Mouse (Mus musculus) liver, adult 2 months (tissue): ENCODE results near the gene Pomt2. TPM values are rescaled to one million over a fixed set of nuclear protein-coding genes. Genes with fewer than 3 reads are reported as not detected.

ENCODE experiments used
- DNase-seq: peaks from one replicate; pipeline ENCODE4 v3.0.0-alpha.2; 2011; ENCODE audit warnings: low read depth, low spot score; ENCODE audit errors: extremely low read depth
- H3K27ac ChIP-seq: fragments of 200-500 bp; replicated peaks from 2 replicates; pipeline ENCODE4 v1.5.1; 2012; ENCODE audit warnings: low read depth, mild to moderate bottlenecking, control low read depth, inconsistent platforms, low read length; ENCODE audit not compliant: insufficient read depth
- H3K27me3 ChIP-seq: fragments of 200-500 bp; 2 replicates; pipeline ENCODE4 v1.6.1; 2012; ENCODE audit warnings: mild to moderate bottlenecking, moderate library complexity, low read length, inconsistent platforms; ENCODE audit not compliant: control insufficient read depth, insufficient read depth
- H3K36me3 ChIP-seq: fragments of 200-500 bp; 2 replicates; pipeline ENCODE4 v1.6.1; 2012; ENCODE audit warnings: low read length, inconsistent platforms; ENCODE audit not compliant: control insufficient read depth, insufficient read depth
- H3K4me1 ChIP-seq: fragments of 200-500 bp; 2 replicates; pipeline ENCODE4 v1.6.1; 2011; ENCODE audit warnings: low read length; ENCODE audit not compliant: control insufficient read depth, insufficient read depth
- H3K4me3 ChIP-seq: fragments of 200-500 bp; 2 replicates; pipeline ENCODE4 v1.5.1; 2011; ENCODE audit warnings: low read depth, mild to moderate bottlenecking, control low read depth, low read length, moderate library complexity; ENCODE audit not compliant: insufficient read depth
- H3K79me2 ChIP-seq: fragments of 200-500 bp; 2 replicates; pipeline ENCODE4 v1.6.1; 2012; ENCODE audit warnings: inconsistent platforms, mild to moderate bottlenecking, low read length, moderate library complexity; ENCODE audit not compliant: control insufficient read depth, insufficient read depth
- H3K9ac ChIP-seq: fragments of 200-500 bp; 2 replicates; pipeline ENCODE4 v1.6.1; 2012; ENCODE audit warnings: low read depth, mild to moderate bottlenecking, control low read depth, inconsistent platforms, low read length
- CTCF ChIP-seq: fragments of 200-500 bp; IDR thresholded peaks from 2 replicates; pipeline ENCODE4 v1.5.1; 2011; ENCODE audit warnings: low read depth, low read length, control low read depth
- POLR2A ChIP-seq: fragments of 200-500 bp; IDR thresholded peaks from 2 replicates; pipeline ENCODE4 v1.6.1; 2011; ENCODE audit warnings: low read length, control low read depth; ENCODE audit not compliant: insufficient read depth; ENCODE audit errors: extremely low read depth
- WGBS: fragments of 180-500 bp; shearing (Covaris S2); methylation state at CpG from one replicate; pipeline ENCODE4 v1.1.7; 2018; 5-methylcytosine and 5-hydroxymethylcytosine counted together
- polyA plus RNA-seq: library from polyadenylated mRNA; depleted of rRNA; stranded (reverse); fragments of >200 nt; gene quantifications from 2 replicates; pipeline ENCODE4 v1.2.3, GENCODE M21; 2012
- total RNA-seq: library from RNA; depleted of rRNA; stranded (reverse); fragments of >200 nt; gene quantifications from 2 replicates; pipeline ENCODE4 v1.2.3, GENCODE M21; 2014

Gene Pomt2
- total and polyA plus RNA-seq, 2 experiments = 11.6 to 14.7 TPM

DNA sequence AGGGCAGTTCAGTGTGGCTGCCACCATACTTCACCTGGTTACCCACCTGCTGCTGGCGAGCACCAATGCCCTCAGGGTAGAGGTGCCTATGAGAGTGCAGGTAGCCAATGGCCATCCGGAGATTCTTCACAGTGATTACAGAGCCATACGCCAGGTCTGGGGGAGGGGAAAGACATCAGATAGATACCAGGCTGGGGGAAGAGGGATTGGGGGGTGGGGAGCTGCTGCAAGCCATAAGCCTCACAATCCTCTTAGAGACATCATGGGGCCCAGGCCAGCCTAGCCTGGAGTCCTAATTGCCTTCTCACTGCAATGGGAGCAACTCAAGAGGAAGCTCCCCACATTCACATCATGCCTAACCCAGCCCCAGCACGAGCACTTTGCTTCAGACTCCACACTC is 20.5 kb downstream of the Pomt2 start:
- H3K27me3 ChIP-seq = no peaks in the 10 kb centered on the region
- H3K9ac ChIP-seq = no peak overlapping the region
- no peak for DNase-seq
- H3K4me3 ChIP-seq = no peak overlapping the region
- peaks cover 19% of the 10 kb centered on the region; the same call in 1 of the 2 replicates for H3K36me3 ChIP-seq
- 88% methylated on average over 4 of the region's 4 CpGs for WGBS
- H3K79me2 ChIP-seq = no peaks in the 10 kb centered on the region
- TF ChIP-seq POLR2A (no peak), CTCF (no peak)
- no peak overlapping the region for H3K27ac ChIP-seq
- no peaks in the 10 kb centered on the region for H3K4me1 ChIP-seq

DNA sequence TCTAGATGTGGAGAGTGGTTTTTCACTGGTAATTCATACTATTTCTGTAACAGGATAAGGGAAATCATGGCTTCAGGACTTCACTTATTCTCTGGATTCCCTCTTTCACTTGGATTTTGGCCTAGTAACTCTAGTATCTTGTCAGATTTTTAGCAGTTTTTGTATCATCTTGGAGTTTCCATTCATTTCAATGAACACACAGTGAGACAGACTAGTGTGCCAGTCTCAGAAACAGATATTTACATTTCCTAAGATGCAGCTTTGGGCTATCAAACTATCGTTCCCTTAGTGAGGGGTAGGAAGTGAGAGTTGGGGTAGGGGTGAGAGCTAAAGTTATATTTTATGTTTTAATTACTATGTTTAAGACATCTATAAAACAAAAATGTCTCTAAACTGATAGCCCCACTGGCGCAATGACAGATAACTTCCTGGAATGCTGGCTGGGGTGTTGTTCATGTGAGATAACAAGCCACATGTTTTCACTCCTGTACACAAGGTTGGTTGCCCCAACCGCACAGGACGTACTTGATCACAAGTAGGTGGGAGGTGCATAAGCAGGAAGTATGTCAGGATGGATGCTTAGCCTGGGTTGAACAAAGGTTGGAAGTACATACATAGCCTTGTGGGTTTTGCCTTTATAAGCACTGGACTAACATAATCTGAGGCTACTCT is 25.7 kb downstream of the Pomt2 start:
- no peaks in the 10 kb centered on the region for H3K27me3 ChIP-seq
- peaks cover 42% of the 10 kb centered on the region for H3K36me3 ChIP-seq
- H3K9ac ChIP-seq = no peak overlapping the region
- no peaks in the 10 kb centered on the region for H3K79me2 ChIP-seq
- 91% methylated on average over 4 of the region's 4 CpGs for WGBS
- no peak overlapping the region for H3K27ac ChIP-seq
- no peak for TF ChIP-seq POLR2A
- TF ChIP-seq CTCF = no peak
- no peak for DNase-seq
- no peaks in the 10 kb centered on the region for H3K4me1 ChIP-seq
- H3K4me3 ChIP-seq = no peak overlapping the region

DNA sequence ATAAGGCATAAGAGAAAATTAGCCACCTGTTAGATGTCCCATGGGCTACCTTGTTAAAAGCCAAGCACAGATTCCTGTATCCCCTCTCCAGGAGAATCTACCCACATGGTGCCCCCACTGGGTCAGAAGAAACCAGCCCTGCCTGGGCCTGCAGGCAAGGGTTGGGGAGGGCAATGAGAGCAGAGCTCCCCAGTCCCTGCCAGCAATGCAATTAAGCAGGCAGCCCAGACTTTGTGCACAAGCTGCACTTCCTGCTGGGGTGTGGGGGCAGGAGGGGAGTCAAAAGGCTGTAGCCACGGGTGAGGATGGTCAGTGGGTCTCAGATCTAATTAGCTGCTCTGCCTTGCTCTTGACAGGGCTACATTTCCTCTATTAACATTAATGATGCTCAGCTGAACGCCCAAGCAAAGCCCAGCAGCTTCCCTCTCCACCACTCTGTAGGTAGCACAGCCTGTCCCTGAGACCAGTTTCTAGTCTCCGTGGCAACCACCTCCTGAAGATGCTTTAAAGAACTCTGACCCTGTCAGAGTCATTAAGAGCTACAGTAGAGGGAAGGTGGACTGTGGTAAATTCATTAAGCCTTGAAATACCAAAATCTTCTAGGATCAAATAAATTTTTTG is 40.3 kb downstream of the Pomt2 start:
- no peak for DNase-seq
- Histone ChIP-seq H3K27ac (no peak overlapping the region), H3K36me3 (peaks cover 2% of the 10 kb centered on the region; the same call in 1 of the 2 replicates), H3K4me1 (no peaks in the 10 kb centered on the region), H3K9ac (no peak overlapping the region), H3K79me2 (no peaks in the 10 kb centered on the region), H3K27me3 (no peaks in the 10 kb centered on the region), H3K4me3 (no peak overlapping the region)
- TF ChIP-seq CTCF (no peak), POLR2A (no peak)
- 73% methylated on average over 3 of the region's 3 CpGs for WGBS

DNA sequence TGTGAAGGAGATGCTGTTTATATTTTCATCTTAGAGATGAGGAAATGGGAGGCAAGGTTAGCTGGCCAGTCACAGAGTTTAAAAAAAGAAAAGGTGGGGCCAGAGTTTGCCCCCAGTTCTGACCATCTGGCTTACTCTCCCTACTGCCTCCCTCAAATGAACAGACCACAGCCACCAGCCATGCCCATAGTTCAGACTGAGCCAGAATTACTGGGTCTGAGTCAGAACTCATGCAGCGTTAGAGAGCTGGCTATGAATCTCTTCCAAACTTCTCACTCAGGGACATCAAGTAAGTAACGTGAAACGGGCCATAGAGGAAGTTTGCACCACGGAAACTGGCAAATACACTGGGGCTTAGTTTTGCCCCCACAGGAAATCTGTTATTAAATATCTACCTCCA is 43.0 kb downstream of the Pomt2 start:
- WGBS = 88% methylated on average over 4 of the region's 4 CpGs
- DNase-seq = no peak
- no peak overlapping the region for H3K9ac ChIP-seq

DNA sequence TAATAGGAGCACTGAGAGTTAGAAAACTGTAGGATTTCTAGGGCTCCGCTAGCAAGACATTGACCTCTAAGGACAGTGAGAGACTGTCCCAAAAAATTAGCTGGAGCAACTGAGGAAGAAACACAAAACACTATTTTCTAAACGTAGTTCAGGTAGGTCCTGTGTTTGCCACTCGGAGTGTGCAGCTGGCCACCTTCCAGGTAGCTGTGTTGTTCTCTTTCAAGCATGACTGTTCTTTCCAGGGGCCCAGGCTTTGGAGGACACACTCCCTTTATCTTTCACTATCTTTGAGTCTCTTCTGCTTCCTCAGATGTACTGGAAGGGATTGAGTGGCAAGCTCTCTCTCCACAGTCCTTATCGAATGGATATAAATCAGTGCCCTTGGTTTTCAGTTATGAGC is 44.3 kb downstream of the Pomt2 start:
- 87% methylated on average over 4 of the region's 4 CpGs for WGBS
- TF ChIP-seq CTCF (no peak), POLR2A (no peak)
- Histone ChIP-seq H3K4me3 (no peak overlapping the region), H3K27ac (no peak overlapping the region), H3K27me3 (peaks cover 7% of the 10 kb centered on the region; the same call in 1 of the 2 replicates), H3K4me1 (no peaks in the 10 kb centered on the region; the same call in 1 of the 2 replicates), H3K79me2 (no peaks in the 10 kb centered on the region), H3K9ac (no peak overlapping the region), H3K36me3 (no peaks in the 10 kb centered on the region; the same call in 1 of the 2 replicates)
- DNase-seq = no peak

More for the DNA sequence above, 43.0 kb downstream of the Pomt2 start:
- peaks cover 7% of the 10 kb centered on the region; the same call in 1 of the 2 replicates for H3K27me3 ChIP-seq
- H3K27ac ChIP-seq = no peak overlapping the region
- H3K4me1 ChIP-seq = no peaks in the 10 kb centered on the region; the same call in 1 of the 2 replicates
- no peak for TF ChIP-seq POLR2A
- no peak for TF ChIP-seq CTCF
- no peak overlapping the region for H3K4me3 ChIP-seq
- no peaks in the 10 kb centered on the region for H3K79me2 ChIP-seq
- H3K36me3 ChIP-seq = no peaks in the 10 kb centered on the region; the same call in 1 of the 2 replicates
